Mouse (Mus musculus): Measurements from ENCODE around the gene Icam1.

Icam1 gene

DNA sequence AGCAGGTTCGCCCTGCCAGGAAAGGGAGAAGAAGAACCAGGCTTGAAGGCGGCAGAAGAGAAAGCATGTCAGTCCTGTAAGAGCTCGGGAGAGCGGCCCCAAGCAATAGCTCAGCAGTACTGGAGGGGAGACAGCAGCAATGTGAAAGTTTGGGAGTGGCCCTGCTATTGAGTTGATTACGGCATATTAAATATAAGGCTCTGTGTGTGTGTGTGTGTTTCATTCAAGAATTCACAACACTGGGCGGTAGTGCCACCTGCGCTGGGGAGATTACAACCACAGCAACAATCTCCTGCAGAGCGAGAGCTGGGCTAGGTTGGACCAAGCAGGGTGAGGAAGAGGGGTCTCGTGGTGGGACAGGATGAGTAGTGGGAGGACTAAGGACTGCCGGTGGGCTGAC lies 35.8 kb downstream of the Icam1 start:
- no peak for DNase-seq (ENCODE audit: low spot score)

- no peak for DNase-seq (ENCODE audit: low spot score)
These were observed 47.1 kb downstream of the Icam1 start for GRCm38 (mm10) chr9:21062928-21063327.

DNA sequence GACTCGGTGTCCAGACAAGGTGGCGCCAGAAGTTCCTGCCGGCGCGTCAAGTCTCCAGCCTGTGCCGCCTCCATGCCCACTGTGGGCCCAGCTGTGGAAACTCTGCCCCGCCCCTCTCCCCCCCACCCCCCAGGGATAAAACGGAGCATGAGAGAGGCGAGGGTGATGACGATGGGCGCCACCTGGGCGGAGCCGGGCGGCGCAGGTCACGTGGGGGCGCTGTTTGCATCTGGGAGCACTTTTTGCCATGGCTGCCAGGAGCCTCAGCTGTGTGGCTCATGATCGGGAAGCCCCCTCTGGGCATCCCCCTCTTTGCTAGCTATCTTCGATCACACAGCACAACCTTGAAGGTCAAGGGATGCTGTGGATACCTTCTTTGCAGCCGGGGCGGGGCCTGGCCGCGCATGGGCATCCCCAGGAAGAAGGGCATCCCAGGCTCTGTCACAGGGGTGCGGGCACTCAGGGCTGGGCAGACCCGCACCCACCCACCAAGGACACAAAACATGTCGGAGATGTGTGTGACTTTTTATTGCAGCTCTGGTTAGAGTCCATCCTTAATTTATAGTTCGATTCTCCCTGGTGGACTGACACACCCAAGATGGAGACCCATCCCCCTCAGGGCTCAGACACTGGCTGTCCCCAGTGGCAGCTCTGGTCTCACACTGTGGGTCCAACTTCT lies 51.4 kb downstream of the Icam1 start, which contains the start of gene Zglp1:
Gene Zglp1, minus strand, starts transcription at position 88 of the 679 bp plus-strand sequence.
- DNase-seq (ENCODE audit: low spot score) = no peak

DNA sequence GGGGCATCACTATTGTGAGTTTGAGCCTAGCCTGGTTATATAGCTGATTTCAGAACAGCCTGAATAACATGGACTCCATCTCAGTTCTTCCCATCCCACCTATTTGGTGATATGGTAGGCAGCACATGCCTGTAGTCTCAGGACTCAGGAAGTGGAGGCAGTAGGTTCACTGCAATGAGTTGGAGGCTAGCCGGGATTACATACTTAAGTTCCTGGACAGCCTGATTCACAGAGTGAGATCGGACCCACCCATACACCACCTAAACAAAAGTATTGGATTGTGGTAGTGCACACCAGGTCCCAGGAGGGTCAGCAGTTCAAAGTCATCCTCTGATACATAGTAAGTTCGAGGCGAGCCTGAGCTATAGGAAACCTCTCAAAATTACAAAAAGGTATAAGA lies 56.9 kb downstream of the Icam1 start:
- no peak for DNase-seq (ENCODE audit: low spot score)

DNA sequence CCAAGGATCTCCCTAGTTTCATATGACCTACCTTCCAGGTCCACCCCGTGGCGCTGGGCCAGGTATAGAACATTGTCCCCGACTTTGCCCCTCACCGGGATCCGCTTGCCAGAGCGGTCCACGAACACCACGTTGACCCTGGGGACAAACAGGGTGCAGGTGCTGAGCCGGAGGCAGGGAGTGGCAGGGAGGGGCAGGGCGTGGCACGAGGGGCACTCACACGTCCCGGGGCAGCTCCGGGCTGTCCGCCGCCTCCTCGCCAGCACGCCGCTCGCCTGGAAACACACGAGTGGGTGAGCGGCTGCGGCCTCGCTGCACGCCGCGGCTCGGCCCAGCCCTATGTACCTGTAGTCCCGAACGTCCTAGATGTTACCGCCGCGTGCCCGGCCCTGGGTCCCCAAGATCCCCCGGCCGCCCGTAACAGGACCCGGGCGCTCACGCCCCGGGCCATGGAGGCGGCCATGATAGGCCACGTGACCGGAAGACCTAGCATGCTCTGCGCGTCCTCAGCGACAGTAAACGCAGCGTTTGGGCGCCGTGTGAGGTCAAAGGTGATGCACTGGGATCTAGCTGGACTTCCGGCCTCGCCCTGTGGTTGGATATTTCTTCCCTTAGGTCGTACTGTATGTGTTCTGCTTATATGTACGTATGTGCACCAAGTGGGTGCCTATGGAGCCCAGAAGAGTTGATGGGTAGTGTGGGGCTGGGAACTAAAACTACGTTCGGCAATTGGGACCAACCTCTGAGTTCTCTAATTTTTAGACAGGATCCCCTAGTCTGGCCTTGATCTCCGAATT lies 57.5 kb downstream of the Icam1 start, which contains the start of the genes Gm49373 and Fdx1l:
Gene Gm49373, minus strand, starts transcription at position 53 of the 797 bp plus-strand sequence.
Gene Fdx1l, minus strand, starts transcription at position 571 of the 797 bp plus-strand sequence.
- peak; percentile 83 for DNase-seq (ENCODE audit: low spot score)

DNA sequence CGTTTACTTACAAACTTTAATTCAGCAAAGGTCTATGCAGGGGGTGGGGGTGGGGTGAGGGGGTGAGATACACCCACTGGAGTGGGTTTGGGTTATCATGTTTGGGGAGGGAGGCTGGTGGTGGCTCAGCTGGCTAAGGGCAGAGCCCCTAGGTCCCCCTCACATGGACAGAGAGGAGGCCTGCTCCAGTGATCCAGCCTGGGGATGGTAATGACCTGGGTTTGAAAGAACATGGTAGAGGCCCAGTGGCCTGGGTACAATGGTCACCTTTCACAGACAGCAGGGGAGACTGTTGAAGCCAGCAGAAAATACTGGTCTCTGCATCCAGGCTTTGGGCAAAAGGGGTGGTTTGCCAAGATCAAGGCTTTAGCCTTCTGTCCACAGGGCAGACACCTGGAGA lies 58.4 kb downstream of the Icam1 start:
- DNase-seq (ENCODE audit: low spot score) = no peak

DNA sequence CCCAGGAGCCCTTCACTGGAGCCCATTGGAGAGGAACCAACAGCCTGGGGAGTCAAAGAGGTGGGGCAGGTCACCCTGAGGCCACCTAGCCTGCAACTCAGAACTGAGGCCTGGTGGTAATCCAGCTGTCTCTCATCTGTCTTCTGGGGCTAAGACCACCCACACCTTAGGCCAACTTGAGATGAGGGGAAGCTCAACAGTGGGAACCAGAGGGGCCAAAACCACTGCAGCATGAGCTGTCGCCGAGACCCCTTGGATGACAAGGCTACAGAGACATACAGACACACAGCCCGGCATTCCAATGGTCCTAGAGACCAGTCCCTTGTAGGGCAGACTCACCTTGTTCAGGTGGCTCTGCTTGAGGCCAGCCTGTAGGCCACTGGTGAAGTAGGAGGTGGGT lies 59.8 kb downstream of the Icam1 start:
- DNase-seq (ENCODE audit: low spot score) = no peak
